Mouse (Mus musculus) brain, embryonic 14.5 days (tissue): ENCODE results near the gene Epha1. TPM values are rescaled to one million over a fixed set of nuclear protein-coding genes. Genes with fewer than 3 reads are reported as not detected.

ENCODE experiments used
- DNase-seq: peaks from one replicate; pipeline ENCODE4 v3.0.0-alpha.2; 2011; ENCODE audit warnings: low read depth
- CTCF ChIP-seq: fragments of 200-500 bp; IDR thresholded peaks from 2 replicates; pipeline ENCODE4 v1.5.1; 2012; ENCODE audit warnings: inconsistent platforms, mild to moderate bottlenecking, moderate library complexity, borderline replicate concordance; ENCODE audit not compliant: insufficient read depth, insufficient read length; ENCODE audit errors: extremely low read depth
- POLR2A ChIP-seq: fragments of 200-500 bp; IDR thresholded peaks from 2 replicates; pipeline ENCODE4 v1.6.1; 2012; ENCODE audit warnings: mild to moderate bottlenecking, inconsistent platforms, borderline replicate concordance; ENCODE audit not compliant: poor library complexity, insufficient read depth, insufficient read length, severe bottlenecking; ENCODE audit errors: extremely low read depth
- polyA plus RNA-seq: library from polyadenylated mRNA; depleted of rRNA; stranded (reverse); fragments of >200 nt; gene quantifications from 2 replicates; pipeline ENCODE4 v1.2.3, GENCODE M21; 2012

Gene Epha1
- polyA plus RNA-seq, 1 experiment = 1.3 TPM

DNA sequence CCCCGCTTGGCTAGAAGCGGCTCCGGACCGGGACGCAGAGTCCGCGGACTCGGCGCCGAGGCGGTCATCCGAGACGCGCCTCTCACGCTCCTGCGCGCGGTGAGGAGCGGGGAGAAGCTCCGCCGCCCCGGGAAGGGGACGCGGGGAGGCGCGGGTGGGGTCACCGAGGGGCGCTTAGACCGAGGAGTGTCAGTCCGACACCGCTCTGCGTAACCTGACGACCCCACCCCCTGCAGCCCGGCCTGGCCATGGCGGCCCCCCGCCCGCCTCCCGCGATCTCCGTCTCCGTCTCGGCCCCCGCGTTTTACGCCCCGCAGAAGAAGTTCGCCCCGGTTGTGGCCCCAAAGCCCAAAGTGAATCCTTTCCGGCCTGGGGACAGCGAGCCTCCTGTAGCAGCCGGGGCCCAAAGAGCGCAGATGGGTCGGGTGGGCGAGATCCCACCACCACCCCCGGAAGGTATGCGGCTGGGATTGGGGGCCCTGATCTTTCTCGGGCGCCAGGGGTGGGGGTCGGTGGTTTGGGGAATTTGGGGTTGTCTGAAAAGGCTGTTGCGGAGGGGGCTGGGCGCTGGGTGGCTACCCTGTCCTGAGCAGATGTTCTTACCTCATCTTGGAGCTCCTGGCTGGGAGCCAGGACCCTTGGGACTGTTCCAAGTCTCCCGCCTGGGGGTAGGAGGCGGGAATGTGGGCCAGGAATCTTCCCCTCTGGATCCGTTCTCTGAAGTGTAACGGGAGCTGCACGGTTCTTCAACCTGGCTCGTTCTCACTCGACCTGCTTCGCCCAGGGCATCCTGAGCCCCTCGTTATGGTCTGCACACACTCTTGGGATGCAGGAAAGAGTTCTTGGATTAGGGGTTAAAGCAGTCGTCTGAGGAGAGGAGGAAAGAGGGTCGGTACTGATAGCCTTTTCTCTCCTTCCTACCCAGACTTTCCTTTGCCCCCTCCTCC is 22.8 kb downstream of the Epha1 start:
- DNase-seq = peak; percentile 83
- TF ChIP-seq POLR2A = peak; percentile 86
- TF ChIP-seq CTCF = no peak

DNA sequence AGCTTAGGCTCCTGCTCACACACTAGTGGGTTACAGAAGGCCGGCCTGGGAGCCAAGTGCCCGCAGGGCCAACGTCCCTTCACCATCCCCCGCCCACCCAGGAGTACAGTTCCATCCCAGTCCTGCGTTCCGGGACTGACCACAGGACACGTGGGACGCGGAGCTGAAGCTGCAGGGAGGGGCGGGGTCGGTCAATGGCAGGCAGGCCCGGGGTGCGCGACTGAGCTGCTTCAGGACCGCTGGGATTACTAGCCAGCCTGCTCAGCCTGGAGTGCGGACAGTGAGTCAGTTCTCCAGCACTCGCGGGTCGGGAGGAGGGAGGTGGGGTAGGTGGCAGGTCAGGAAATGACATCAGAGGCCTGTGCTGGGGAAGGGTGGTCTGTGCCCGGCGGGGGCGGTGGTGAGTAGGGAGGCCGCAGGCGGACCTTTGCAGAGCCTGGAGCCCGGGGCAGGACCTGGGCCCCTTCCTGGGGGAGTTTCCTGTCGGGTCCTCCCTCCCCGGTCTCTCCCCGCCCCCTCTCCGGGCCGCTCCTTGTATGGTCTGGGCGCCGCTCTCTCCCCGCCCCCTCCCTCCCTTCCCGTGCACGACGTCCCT is 23.5 kb downstream of the Epha1 start, which contains the start of gene Zyx:
TSS of gene Zyx (plus strand) at position 205 of the 595 bp plus-strand sequence.
- DNase-seq = peak; percentile 93
- TF ChIP-seq POLR2A = no peak
- peak; percentile 37; the same call in 1 of the 2 replicates for TF ChIP-seq CTCF

- TF ChIP-seq POLR2A = no peak
- peak; percentile 70 for TF ChIP-seq CTCF
- peak; percentile 84 for DNase-seq
Measured at GRCm38 (mm10) chr6:42349006-42349425, 24.1 kb downstream of the Epha1 start.

GRCm38 (mm10) chr6:42348281-42349005 is 24.6 kb downstream of the Epha1 start:
- TF ChIP-seq CTCF = no peak
- no peak for TF ChIP-seq POLR2A

DNA sequence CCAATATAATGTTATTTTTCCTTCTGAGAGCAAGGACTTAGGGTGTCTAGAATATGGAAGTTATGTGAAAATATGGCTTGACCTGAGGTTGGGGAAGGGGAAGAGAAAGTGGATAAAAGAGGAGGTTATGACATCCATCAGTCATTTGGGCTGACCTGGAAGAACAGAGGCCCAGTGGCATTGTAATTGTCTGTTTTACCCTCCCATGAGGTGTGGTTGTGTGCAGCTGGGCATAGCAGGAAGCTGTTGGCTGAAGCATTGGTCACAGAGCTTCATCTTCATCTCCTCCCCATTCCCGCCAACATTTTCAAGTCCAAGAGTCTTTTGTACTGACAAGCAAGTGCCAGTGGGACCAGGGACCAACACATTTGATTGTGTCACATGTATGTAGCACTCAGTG is 28.8 kb downstream of the Epha1 start:
- TF ChIP-seq CTCF = no peak
- TF ChIP-seq POLR2A = no peak
- no peak for DNase-seq

More at GRCm38 (mm10) chr6:42348281-42349005, 24.6 kb downstream of the Epha1 start:
- no peak for DNase-seq

DNA sequence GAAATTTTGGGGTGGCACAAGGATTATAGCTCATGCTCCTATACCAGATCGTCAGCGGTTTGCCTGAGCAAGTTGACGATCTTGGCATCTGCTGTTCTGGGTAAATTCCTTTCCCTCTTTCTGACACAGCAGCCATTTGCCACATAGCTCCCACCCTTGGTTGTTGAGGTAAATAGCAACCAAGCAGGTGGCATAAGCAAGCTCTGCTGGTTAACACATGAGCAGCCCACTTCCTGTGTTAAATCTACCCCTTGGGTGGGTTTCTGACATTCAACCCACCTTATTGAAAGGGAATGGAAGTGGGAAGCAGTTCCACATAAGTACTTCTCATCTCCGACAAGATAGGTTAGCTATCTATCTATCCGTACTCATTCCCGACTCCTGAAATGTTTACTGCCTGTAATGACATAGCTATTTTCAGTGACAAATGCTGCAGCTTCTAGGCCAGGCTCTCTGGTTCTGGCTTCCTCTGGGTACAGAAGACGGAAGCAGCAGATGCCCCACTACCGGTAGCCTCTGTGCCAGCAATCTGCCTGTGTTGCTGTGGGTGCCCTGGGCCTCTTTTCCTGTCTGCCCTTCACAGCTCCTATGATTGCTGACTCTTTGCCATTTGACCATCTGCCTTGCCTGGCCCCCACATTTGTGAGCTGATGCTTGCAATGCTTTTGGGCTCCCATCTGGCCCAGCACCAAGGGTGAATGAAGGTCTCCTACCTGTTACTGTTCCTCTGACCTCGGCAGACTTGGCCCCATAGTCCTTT is 29.5 kb downstream of the Epha1 start:
- TF ChIP-seq CTCF = no peak
- TF ChIP-seq POLR2A = no peak
- no peak for DNase-seq

DNA sequence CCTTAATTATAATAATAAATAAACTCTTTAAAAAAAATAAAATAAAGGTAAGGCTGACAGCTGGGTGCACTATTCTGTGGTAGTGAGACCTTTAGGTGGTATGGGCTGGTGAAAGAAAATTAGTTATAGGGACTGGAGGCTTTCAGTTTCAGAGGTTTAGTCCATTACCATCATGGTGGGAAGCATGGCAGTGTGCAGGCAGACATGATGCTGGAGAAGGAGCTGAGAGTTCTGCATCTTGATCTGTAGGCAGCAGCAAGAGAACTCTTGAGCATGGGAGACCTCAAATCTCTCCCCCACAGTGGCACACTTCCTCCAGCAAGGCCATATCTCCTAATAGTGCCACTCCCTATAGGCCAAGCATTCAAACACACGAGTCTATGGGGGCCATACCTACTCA is 30.9 kb downstream of the Epha1 start:
- no peak for TF ChIP-seq POLR2A
- no peak for TF ChIP-seq CTCF
- DNase-seq = no peak

DNA sequence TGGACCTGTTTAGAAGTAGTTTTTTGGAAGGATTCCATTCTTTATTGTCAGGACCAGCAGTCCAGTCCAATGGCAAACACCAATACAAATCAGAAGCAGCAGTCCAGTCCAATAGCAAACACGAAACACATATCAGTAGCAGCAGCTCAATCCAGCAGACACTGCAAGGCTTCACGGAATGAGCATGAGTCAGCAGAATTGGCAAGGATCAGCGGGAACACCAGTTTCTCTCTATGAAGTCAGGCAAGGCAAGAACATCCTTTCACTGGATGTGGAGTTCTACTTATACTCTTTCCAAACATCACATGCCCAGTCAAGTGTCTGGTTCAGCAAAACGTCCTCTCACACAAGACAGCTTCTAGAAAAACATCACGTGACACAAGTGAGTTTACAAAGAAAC is 33.1 kb downstream of the Epha1 start:
- TF ChIP-seq CTCF (no peak), POLR2A (no peak)
- DNase-seq = no peak

DNA sequence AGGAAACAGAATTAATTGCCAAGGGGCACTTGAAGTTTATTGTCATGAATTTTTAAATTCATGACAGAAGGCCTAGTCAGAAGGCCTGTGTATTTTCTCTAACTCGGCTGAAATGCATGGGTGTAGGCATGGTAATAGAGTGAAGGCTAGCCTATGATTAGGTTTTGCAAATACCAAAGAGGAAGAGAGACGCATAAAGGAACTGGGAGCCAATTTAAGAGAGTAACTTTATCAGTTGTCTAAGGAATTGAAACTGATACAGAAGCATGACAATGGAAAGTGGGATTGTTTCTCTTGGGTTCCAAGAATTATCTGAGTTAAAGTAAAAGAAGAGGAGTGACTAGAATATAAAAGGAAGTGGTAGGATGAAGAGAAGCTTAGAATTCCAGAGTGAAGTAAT is 33.9 kb downstream of the Epha1 start:
- TF ChIP-seq CTCF (no peak), POLR2A (no peak)
- no peak for DNase-seq

- TF ChIP-seq POLR2A = no peak
- TF ChIP-seq CTCF = no peak
- DNase-seq = no peak
Measured at GRCm38 (mm10) chr6:42330946-42331345, 42.1 kb downstream of the Epha1 start.
